Mouse (Mus musculus): ENCODE results near the gene Pgp. TPM values are rescaled to one million over a fixed set of nuclear protein-coding genes. Genes with fewer than 3 reads are reported as not detected.

Pgp gene
- polyA plus RNA-seq, 1 experiment from 2014 or later: 42.5 TPM

DNA sequence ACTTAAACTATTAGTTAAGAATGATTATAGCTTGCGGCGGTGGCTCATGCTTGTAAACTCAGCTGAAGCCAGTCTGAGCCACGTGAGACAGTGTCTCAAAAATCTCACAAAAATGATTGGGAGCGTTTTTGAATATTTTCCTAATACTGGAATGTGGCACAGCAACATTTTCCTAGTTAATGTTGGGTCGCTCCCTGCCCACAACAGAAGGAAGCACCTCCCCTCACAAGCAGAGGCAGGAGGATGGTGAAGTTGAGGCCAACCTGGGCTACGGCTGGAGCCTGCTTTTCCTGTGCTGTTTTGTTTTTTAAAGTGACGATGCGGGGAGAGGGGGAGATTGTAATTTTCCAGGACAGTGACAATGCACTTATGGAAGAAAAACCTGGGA is 43.0 kb upstream of the Pgp start:
- DNase-seq (ENCODE audit: low spot score) (peak; percentile 50), ATAC-seq (0 out of 2 replicates have a peak, but pooled peaks have one; percentile 4)
- Histone ChIP-seq H3K4me2 (replicated peaks; ENCODE audit: low read depth, low read length) (peak overlapping the region; percentile 64), H3K9me3 (ENCODE audit: low read length) (no peaks in the 10 kb centered on the region), H3K9ac (replicated peaks; ENCODE audit: low read depth) (peak overlapping the region; percentile 71), H3K27me3 (replicated peaks; ENCODE audit: insufficient read depth, low read length) (no peaks in the 10 kb centered on the region), H3K4me3 (ENCODE audit: low read depth, low read length) (peak overlapping the region; percentile 65), H3K4me1 (ENCODE audit: insufficient read depth, low read depth, low read length) (no peaks in the 10 kb centered on the region; the same call in 1 of the 2 replicates), H3K27ac (ENCODE audit: low read length) (peak overlapping the region; percentile 89), H3K36me3 (ENCODE audit: insufficient read depth, low read length) (0 out of 2 replicates have a peak, but pooled peaks cover 5% of the 10 kb centered on the region)
- WGBS: 1% methylated on average over 8 of the region's 8 CpGs
- TF ChIP-seq CTCF (IDR thresholded peaks at IDR 0.05) (no peak), EP300 (IDR thresholded peaks at IDR 0.05) (no peak)

DNA sequence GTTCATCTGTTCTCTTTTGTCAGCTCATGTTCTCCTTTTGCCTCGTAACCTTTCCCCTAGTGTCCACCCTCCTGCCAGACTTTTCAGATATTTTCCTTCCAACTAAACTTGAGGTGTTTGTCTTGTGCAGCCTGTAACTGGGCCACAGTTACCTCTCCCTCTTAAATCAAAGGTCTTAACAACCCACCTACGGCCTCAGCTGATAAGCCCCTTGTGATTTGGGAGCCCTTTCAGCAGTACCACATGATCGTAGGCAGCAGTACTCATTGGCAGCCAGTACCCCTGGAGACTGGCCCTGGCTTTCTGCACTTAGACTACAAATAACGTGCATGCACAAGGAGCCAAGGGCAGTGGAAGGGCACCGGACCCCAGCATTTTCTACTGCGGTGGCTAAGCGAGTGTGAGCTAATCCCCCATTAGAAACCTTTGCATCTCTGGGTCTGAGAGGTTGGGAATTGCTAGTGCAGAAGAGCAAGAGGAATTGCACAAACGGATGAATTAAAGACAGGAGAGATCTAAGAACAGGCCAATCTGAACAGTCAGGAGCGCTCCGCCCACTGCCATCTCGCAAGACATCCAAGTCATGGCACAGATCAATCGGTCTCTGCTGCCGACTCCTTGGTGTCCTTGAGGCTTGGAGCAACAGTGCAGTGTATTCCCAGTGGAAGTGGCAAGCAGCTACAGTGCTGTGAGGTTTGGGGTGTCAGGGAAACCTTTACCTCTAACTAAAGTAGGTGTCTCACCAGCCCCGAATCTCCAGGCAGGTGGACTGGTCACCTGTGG is 40.8 kb upstream of the Pgp start:
- Histone ChIP-seq H3K4me1 (ENCODE audit: insufficient read depth, low read depth, low read length) (no peaks in the 10 kb centered on the region; the same call in 1 of the 2 replicates), H3K36me3 (ENCODE audit: insufficient read depth, low read length) (no peaks in the 10 kb centered on the region), H3K4me3 (ENCODE audit: low read depth, low read length) (no peak overlapping the region), H3K27me3 (replicated peaks; ENCODE audit: insufficient read depth, low read length) (no peaks in the 10 kb centered on the region), H3K9me3 (ENCODE audit: low read length) (no peaks in the 10 kb centered on the region), H3K9ac (replicated peaks; ENCODE audit: low read depth) (no peak overlapping the region), H3K4me2 (replicated peaks; ENCODE audit: low read depth, low read length) (no peak overlapping the region), H3K27ac (ENCODE audit: low read length) (0 out of 2 replicates have a peak overlapping the region, but pooled peaks have one; percentile 5)
- DNase-seq (ENCODE audit: low spot score) (no peak), ATAC-seq (no peak)
- 74% methylated on average over 14 of the region's 14 CpGs for WGBS
- TF ChIP-seq EP300 (IDR thresholded peaks at IDR 0.05) (no peak), CTCF (IDR thresholded peaks at IDR 0.05) (no peak)

DNA sequence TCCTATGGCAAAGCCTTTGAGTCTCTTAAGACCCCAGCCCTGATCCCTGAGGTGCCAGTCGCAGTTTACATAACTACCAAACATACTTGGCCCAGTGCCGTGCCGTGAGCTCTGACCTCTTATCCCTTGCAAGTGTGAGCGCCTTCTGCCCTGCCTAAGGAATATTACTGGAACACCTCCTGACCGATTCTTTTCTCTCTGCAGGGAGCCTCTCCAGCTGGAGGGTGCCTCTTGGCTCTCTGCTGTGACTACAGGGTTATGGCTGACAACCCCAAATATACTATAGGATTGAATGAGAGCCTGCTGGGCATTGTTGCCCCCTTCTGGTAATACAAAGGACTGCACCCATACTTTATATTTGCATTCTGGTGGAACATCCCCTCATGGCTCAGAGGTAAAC is 33.2 kb upstream of the Pgp start:
- no peak for TF ChIP-seq EP300 (IDR thresholded peaks at IDR 0.05)
- peak; percentile 81 for TF ChIP-seq CTCF (IDR thresholded peaks at IDR 0.05)
- peaks cover 12% of the 10 kb centered on the region; the same call in 1 of the 2 replicates for H3K36me3 ChIP-seq (ENCODE audit: insufficient read depth, low read length)

DNA sequence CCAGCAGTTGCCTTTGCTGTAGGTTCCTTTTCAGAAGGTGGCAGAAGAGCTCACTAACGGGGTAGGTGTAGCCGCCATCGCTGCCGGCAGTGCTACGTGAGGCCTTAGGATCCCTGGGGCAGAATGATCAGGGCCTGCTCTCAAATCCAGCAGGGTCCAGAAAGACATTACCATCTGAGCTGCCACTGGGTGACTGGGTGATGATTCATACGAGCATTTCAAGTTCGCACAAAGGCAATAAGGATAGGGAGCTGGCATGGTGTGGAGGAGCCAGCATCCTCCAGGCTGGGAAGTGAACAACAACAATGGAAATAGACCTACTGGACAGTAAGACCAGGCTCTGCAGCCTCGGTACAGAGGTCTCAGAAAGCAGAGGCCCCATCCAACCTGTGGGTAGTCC is 29.8 kb upstream of the Pgp start:
- Histone ChIP-seq H3K27ac (ENCODE audit: low read length) (no peak overlapping the region), H3K27me3 (replicated peaks; ENCODE audit: insufficient read depth, low read length) (no peaks in the 10 kb centered on the region), H3K36me3 (ENCODE audit: insufficient read depth, low read length) (peaks cover 28% of the 10 kb centered on the region; the same call in 1 of the 2 replicates), H3K4me1 (ENCODE audit: insufficient read depth, low read depth, low read length) (no peaks in the 10 kb centered on the region), H3K9me3 (ENCODE audit: low read length) (no peaks in the 10 kb centered on the region), H3K4me3 (ENCODE audit: low read depth, low read length) (no peak overlapping the region), H3K4me2 (replicated peaks; ENCODE audit: low read depth, low read length) (no peak overlapping the region), H3K9ac (replicated peaks; ENCODE audit: low read depth) (no peak overlapping the region)
- no peak for DNase-seq (ENCODE audit: low spot score)
- no peak for ATAC-seq
- 83% methylated on average over 8 of the region's 8 CpGs for WGBS
- TF ChIP-seq CTCF (IDR thresholded peaks at IDR 0.05) (no peak), EP300 (IDR thresholded peaks at IDR 0.05) (no peak)

More for the DNA sequence above, 33.2 kb upstream of the Pgp start:
- H3K4me2 ChIP-seq (replicated peaks; ENCODE audit: low read depth, low read length): no peak overlapping the region
- no peak overlapping the region for H3K9ac ChIP-seq (replicated peaks; ENCODE audit: low read depth)
- no peak overlapping the region for H3K4me3 ChIP-seq (ENCODE audit: low read depth, low read length)
- no peaks in the 10 kb centered on the region for H3K4me1 ChIP-seq (ENCODE audit: insufficient read depth, low read depth, low read length)
- no peaks in the 10 kb centered on the region for H3K9me3 ChIP-seq (ENCODE audit: low read length)
- ATAC-seq (peak; percentile 55; the same call in 1 of the 2 replicates), DNase-seq (ENCODE audit: low spot score) (peak; percentile 72)
- H3K27me3 ChIP-seq (replicated peaks; ENCODE audit: insufficient read depth, low read length): no peaks in the 10 kb centered on the region
- WGBS: 68% methylated on average over 5 of the region's 5 CpGs
- no peak overlapping the region for H3K27ac ChIP-seq (ENCODE audit: low read length)

DNA sequence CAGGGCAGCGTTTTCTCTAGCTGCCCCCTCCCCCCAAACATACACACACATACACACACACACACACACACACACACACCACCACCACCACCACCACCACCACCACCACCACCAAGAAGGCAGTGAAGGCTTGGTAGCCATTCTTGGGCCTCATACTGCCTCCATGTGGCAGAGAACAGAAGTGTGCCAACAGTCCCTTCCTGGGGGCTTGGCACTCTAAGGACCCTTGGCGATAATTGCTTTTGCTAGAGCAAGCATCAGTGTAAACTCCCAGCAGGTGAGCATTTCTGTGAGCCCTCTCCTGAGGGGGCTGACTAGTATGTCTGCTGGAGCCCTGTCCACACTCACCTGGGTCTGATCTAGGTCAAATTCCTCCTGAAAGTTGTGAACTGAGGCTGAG is 29.0 kb upstream of the Pgp start:
- no peak overlapping the region for H3K4me2 ChIP-seq (replicated peaks; ENCODE audit: low read depth, low read length)
- ATAC-seq (no peak), DNase-seq (ENCODE audit: low spot score) (no peak)
- no peak overlapping the region for H3K27ac ChIP-seq (ENCODE audit: low read length)
- no peak overlapping the region for H3K9ac ChIP-seq (replicated peaks; ENCODE audit: low read depth)
- no peaks in the 10 kb centered on the region for H3K4me1 ChIP-seq (ENCODE audit: insufficient read depth, low read depth, low read length)
- peaks cover 35% of the 10 kb centered on the region for H3K36me3 ChIP-seq (ENCODE audit: insufficient read depth, low read length)
- H3K27me3 ChIP-seq (replicated peaks; ENCODE audit: insufficient read depth, low read length): no peaks in the 10 kb centered on the region
- no peak overlapping the region for H3K4me3 ChIP-seq (ENCODE audit: low read depth, low read length)
- 60% methylated on average over 2 of the region's 2 CpGs for WGBS
- TF ChIP-seq CTCF (IDR thresholded peaks at IDR 0.05) (peak; percentile 49), EP300 (IDR thresholded peaks at IDR 0.05) (no peak)
- H3K9me3 ChIP-seq (ENCODE audit: low read length): no peaks in the 10 kb centered on the region

DNA sequence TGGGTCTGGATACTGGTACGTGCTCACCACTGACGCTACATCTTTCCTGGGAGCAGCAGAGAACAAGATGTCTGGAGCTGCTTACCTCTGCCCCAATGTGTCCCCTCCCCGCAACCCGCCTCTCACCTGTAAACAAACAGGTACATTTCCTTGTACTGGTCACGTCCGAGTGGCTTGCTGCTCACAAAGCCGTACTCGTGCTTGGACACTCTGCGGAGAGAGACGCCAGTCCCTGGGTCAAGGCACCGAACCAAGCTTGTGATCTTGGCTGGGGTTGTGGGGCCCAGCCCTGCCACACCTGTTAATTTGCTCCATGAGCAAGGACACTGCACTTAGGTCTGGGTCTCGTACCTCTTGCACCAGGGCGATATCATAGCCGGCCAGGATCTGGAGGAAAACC is 28.1 kb upstream of the Pgp start:
- H3K9ac ChIP-seq (replicated peaks; ENCODE audit: low read depth): no peak overlapping the region
- no peaks in the 10 kb centered on the region for H3K9me3 ChIP-seq (ENCODE audit: low read length)
- H3K27me3 ChIP-seq (replicated peaks; ENCODE audit: insufficient read depth, low read length): no peaks in the 10 kb centered on the region
- TF ChIP-seq CTCF (IDR thresholded peaks at IDR 0.05) (no peak), EP300 (IDR thresholded peaks at IDR 0.05) (no peak)
- no peak overlapping the region for H3K4me3 ChIP-seq (ENCODE audit: low read depth, low read length)
- no peak overlapping the region for H3K27ac ChIP-seq (ENCODE audit: low read length)
- ATAC-seq (no peak), DNase-seq (ENCODE audit: low spot score) (no peak)
- H3K4me1 ChIP-seq (ENCODE audit: insufficient read depth, low read depth, low read length): no peaks in the 10 kb centered on the region
- 77% methylated on average over 14 of the region's 14 CpGs for WGBS
- H3K36me3 ChIP-seq (ENCODE audit: insufficient read depth, low read length): peaks cover 41% of the 10 kb centered on the region
- no peak overlapping the region for H3K4me2 ChIP-seq (replicated peaks; ENCODE audit: low read depth, low read length)

Measured in lung, postnatal 0 days (tissue).